Mouse (Mus musculus): Measurements from ENCODE around the gene Gm11938.
A peak's percentile ranks its signal among the peaks of the same experiment; 100 is the strongest.

The Gm11938 gene

DNA sequence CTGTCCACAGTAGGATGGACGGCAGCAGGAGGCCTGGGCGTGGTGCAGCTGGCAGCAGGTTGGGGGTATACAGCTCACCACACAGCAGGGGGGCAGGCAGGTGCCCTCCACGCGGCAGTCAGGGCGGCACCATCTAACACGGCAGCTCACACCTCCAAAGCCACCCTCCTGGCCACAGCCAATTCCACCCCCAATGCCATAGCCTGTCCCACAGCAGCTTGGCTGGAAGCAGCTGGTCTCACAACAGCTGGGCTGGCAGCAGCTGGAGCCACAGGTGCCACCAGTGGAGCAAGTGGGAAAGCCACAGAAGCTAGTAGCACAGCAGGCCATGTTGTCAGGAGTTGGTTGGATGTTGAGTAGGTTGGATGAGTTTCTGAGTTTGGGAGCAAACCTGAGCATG lies 22.5 kb downstream of the Gm11938 start, which contains the start of gene Krtap1-5:
Krtap1-5 (minus strand) TSS at position 381 of the 400 bp plus-strand sequence.
- DNase-seq (ENCODE audit: extremely low read depth, insufficient read length, low spot score), result peak; percentile 77

GRCm38 (mm10) chr11:99574106-99574505 lies 29.0 kb downstream of the Gm11938 start:
- DNase-seq (ENCODE audit: extremely low read depth, insufficient read length, low spot score), result peak; percentile 48

GRCm38 (mm10) chr11:99573164-99573563 lies 29.9 kb downstream of the Gm11938 start:
- DNase-seq (ENCODE audit: extremely low read depth, insufficient read length, low spot score), result no peak

DNA sequence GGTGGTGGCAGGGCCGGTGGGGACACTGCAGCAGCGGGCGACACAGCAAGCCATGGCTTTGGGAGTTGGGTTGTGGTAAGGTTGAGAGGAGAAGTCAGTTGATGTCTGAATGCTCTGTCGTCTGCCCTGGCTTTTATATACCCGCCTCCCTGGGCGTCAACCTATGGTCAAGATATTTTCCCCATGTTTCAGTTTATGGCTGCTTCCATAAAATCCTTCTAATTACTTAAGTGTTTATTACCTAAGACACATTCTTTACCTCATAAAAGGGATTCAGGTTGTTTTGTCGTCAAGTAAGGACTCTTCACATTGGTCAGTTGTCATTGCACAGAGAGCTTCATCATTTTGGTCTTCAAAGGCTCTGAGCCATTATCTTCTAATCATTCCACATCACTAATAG lies 36.6 kb downstream of the Gm11938 start, which contains the start of gene Krtap3-1:
Krtap3-1 (minus strand) TSS at position 101 of the 400 bp plus-strand sequence.
- no peak for DNase-seq (ENCODE audit: extremely low read depth, insufficient read length, low spot score)

GRCm38 (mm10) chr11:99562580-99562979 lies 40.5 kb downstream of the Gm11938 start:
- no peak for DNase-seq (ENCODE audit: extremely low read depth, insufficient read length, low spot score)

- no peak for DNase-seq (ENCODE audit: extremely low read depth, insufficient read length, low spot score)
Observed at GRCm38 (mm10) chr11:99559366-99559765, 43.7 kb downstream of the Gm11938 start, which contains the start of gene Gm11939. Gm11939 (minus strand) TSS chr11:99559466.

DNA sequence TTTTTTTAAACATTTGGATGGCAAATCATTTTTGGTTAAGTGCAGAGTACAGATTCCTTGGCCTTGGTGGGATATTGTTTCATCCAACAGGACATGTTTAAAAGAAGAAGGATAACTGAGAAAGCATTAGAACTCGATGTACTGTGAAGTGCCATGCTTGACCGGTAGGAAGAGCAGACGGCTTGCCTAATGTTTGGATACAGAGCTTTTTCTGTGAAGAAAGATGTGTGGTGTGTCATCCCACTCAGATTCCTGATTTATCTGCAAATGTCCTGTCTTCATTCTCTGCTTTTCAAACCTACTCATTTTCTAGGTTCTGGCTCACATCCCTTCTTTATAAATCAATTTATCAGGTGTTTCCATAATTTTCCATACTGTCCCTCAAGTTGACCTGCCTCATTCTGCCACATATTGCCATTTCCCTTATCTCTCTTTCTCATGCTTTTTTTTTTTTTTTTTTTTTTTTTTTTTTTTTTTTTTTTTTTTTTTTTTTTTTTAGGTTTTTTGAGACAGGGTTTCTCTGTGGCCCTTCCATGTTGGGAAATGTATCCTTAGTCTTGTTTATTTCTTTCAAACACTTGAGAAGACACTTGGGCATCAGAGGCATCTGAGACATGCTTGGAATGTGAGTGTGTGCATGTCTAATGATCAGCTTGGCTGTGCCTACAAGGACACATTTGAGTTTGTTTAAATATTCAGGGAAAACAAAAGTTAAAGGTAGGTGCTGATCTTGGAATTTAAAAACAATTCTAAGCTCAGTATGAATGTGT lies 44.9 kb downstream of the Gm11938 start:
- DNase-seq (ENCODE audit: extremely low read depth, insufficient read length, low spot score), result peak; percentile 15

DNA sequence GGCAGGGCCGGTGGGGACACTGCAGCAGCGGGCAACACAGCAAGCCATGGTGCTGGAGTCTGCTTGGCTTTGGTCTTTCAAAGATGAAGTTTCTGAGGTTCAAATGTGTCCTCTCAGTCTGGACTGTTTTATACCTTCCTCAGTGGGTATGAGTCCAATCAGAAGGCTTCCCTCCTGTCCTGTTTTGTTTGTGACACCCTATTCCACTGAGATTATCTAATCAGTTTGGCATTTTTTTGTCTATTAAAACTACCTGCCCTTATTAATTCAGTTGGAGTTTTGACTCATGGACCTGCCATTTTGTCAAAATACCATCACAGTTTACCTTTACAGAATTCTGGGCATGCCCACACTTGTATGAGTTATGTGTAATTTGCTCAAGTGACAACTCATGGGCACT lies 46.4 kb downstream of the Gm11938 start, which contains the start of gene Krtap3-2:
Krtap3-2 (minus strand) TSS at position 101 of the 400 bp plus-strand sequence.
- no peak for DNase-seq (ENCODE audit: extremely low read depth, insufficient read length, low spot score)

- DNase-seq (ENCODE audit: extremely low read depth, insufficient read length, low spot score), result no peak
Observed at GRCm38 (mm10) chr11:99556195-99556594, 46.9 kb downstream of the Gm11938 start.
